Mouse (Mus musculus) layer of hippocampus, adult 11-12 months (tissue): ENCODE measurements around the gene Csrp1.

Experiments
- DNase-seq: peaks from one replicate; pipeline ENCODE4 v3.0.0; 2022; ENCODE audit warnings: low spot score

Gene Csrp1

GRCm38 (mm10) chr1:135698046-135698445 is 21.8 kb upstream of the Csrp1 start:
- DNase-seq, result no peak

GRCm38 (mm10) chr1:135698451-135698921 is 21.4 kb upstream of the Csrp1 start:
- no peak for DNase-seq

DNA sequence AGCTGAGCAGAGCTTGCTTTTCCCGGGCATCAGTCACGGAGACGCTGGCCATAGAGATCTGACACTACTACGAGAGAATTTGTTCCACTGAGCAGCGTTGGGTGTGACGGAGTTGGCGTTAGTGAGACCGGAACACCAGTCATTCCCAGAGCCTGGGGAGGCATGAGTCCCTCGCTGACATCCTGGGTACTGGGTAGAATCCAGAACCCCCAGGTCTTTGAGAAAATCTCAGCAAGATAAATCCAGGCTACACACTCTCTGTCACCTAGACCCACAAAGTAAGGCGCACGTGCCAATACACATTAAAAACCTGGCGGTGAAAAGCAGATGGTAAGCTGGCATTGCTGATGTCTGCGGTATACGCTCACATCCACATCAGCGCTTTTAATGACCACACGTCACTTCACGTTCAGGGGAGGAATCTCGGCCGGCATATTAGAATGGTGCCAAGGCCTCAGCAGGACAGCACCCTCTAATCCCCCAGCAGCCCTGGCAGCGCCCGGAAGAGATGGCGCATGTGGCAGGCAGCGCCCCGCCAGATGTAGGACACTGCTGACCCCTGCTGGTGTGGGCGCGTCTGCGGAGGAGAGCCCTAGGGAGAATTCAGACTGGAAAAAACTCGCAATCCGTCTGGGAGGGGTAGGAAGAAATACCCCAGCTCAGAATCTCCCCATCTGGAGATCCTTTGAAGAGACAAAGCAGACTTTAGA is 20.7 kb upstream of the Csrp1 start:
- DNase-seq, result peak; percentile 79

- DNase-seq, result no peak
Measured at GRCm38 (mm10) chr1:135699892-135700291, 20.0 kb upstream of the Csrp1 start.

- DNase-seq, result peak; percentile 81
Measured at GRCm38 (mm10) chr1:135700605-135701004, 19.3 kb upstream of the Csrp1 start.

DNA sequence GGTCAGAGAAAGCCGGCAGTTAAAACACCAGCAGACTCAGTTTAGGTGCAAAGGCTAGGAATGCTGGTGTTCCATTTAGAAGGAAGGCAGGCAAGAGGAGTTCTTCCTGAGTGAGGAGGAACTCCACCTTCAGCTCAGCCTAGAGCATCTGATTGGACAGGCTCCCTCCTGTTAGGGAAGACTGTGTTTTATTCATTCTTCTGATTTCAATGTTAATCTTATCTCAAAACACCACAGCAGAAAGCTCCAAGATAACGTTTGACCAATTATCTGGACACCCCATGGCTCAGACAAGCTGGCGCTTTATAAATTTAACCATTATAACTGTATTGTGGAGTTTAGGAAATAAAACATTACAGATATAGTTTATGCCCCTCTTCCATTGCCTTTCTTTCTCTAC is 18.5 kb upstream of the Csrp1 start:
- DNase-seq, result no peak

- no peak for DNase-seq
Measured at GRCm38 (mm10) chr1:135702722-135703121, 17.1 kb upstream of the Csrp1 start.

GRCm38 (mm10) chr1:135704317-135704821 is 15.5 kb upstream of the Csrp1 start:
- no peak for DNase-seq

DNA sequence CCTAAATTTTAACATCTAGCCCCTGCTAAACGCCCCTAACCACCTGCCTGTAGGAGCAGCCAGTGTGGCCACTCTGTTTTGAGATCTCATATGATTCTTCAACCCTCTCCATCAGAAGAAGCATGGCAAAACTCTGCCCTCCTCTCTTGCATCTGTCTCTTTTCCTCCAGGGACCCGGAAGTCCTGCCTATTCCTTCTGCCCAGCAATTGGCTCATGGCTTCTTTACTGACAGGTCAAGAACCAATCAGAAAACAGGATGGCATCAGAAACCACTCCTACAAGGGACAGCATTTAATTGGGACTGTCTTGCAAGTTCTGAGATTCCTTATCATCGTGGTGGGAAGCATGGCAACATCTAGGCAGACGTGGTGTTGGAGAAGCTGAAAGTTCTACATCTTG is 11.5 kb upstream of the Csrp1 start:
- DNase-seq, result no peak

DNA sequence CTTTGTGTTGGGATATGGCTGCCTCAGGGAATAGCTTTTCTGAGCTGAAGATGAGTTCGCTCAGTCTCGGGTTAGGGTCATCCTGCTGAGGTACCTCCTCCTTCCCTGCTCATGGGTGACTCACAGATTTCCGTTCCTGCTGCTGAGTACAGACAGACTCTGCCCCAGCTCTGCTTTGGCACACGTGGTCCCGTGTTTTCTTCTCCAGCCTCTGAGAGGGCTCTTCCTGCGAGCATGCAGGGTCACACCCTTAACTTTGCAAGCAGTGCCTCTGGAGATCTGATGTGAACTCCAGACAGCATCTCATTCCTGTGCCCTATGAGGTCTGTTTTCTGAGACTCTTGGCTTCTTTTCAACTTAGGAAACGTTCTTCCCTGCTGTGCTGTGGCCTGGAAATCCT is 8.7 kb upstream of the Csrp1 start:
- no peak for DNase-seq

DNA sequence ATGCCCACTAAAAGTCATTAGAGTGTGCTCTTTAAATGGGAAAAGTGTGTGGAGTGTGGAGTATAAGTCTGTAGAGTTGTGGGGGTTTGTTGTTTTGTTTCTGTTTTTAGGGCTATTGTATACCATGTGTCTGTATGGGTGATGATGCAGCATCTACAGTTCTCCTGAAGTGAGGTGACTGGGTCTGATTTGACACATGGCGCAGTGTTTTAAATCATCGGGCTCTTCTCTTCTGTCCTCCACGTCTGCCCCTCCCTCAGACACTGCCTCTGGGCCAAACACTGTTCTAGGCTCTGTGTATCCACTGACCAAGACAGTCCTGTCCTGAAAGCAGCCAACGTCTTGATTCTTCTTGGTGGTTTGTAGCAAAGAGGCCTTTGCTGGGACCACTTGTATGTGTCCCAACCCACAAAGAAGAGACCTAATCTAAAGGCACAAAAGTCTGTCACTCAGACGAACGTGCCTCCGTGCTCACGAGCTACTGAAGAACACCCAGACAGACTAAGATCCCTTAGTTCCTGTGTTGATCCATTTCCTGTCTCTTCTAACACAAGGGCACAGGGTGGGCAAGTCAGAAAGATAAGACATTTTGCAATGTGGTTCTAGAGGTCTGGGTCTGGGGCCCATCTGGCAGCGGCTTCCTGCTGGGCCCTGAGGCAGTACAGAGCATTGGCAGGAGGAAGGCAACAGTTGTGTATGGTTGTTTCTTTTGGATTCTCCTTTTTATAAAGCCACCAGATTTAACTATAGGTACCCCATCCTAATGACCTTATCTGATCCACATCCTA is 5.6 kb upstream of the Csrp1 start:
- DNase-seq, result no peak

GRCm38 (mm10) chr1:135714901-135715609 is 4.8 kb upstream of the Csrp1 start:
- no peak for DNase-seq

DNA sequence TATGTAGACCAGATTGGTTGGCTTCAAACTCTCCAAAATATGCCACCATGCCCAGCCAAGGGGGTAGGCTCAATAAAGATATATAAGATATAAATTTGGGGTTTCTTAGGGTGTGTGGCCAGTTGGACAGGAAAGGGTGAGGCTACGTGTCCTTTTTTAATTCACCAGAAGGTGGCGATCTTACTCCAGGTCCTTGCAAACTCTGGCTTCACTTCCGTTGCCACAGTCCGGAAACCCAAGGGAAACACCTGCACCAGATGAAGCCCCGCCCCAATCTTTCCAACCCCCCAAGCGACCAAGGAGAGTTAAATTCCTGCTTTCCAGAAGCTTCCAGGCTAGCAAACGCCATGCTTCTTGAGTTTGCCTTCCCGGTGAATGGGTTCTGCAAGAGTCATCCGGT is 375 bp upstream of the Csrp1 start:
- peak; percentile 80 for DNase-seq

DNA sequence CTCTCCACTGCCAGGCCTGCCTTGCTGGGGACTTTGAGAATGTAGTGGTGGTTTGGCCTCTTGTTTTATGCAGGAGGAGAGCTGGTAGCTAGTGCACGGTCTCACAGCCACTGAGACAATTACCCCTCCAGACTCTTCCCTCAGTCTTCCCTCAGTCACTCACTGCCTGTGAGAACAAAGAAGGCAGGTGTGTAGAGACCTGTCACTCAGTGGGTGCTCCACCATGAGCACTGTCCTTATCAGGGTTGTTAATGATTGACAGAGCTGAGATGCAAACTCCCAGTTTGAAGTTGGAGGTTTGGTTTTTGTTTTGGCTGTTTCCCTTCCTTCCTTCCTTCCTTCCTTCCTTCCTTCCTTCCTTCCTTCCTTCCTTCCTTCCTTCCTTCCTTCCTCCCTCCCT is 3.2 kb downstream of the Csrp1 start:
- no peak for DNase-seq

DNA sequence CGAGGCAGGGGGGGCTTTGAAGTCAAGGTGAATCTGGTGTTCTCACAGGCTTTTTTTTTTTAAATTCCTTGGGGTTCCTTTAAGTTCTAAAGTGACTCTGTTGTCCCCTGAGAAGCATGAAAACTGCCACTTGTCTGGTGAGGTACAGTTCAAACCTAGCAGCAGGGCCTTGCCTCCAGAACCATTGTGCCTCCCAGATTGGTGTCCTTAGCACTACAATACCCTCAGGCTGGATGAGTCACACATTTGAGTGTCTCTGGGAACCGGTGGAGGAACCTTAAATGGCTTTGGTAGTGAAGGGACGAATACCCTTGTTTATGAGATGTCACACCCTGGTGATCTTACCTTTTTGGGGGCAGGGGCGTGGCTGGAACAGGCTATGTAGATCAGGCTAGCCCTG is 4.3 kb downstream of the Csrp1 start:
- DNase-seq, result no peak

DNA sequence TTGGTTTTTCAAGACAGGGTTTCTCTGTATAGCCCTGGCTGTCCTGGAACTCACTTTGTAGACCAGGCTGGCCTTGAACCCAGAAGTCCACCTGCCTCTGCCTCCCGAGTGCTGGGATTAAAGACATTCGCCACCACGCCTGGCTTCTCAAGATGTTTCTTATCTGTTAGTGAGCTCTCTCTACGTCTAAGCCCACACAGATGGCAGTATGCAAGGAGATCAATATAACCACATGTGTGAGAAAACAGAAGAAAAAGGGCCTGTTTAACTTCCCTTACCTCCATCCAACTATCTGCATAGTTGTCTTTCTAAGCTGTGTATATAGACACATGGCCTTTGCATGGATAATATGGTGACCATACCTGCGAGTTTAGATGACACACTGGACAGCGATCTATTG is 5.5 kb downstream of the Csrp1 start:
- no peak for DNase-seq

GRCm38 (mm10) chr1:135725936-135726335 is 6.1 kb downstream of the Csrp1 start:
- no peak for DNase-seq

DNA sequence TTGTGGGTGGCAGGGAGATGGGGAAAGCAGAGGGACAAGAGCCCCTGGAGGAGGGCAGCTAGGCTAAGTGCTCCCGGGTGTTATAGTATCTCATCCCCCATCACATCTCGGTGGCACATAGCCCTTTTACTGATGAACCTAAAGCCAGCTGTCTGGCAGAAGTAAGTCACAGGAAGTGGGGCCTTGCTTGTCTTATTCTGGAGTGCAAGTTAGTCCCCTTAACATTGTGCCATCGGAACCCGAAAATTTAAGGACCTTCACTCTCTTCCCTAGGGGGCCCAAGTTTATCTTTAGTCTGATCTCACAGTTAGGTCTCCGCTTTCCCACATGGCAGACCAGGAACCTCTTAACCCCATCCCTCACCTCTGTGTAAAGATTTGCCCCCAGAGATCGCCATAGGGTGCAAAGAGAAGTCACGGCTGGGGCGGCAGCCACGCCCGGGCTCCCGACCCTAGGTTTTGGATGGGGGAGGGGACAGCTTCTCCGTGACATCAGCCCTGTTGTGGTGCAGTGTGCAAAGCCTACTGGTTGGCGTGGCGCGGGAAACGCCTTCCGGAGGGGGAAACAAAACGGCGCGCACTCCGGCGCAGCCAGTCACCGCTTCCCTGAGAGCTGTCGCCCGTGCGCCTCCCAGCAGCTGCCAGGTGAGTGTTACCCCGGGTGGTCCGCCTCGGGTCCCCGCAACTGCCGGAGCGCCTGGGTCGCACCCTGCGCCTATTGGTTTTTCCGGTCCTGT is 8.9 kb downstream of the Csrp1 start:
- DNase-seq, result peak; percentile 88

- peak; percentile 71 for DNase-seq
Measured at GRCm38 (mm10) chr1:135729367-135729713, 9.5 kb downstream of the Csrp1 start.

GRCm38 (mm10) chr1:135729821-135730220 is 10.0 kb downstream of the Csrp1 start:
- DNase-seq, result no peak

DNA sequence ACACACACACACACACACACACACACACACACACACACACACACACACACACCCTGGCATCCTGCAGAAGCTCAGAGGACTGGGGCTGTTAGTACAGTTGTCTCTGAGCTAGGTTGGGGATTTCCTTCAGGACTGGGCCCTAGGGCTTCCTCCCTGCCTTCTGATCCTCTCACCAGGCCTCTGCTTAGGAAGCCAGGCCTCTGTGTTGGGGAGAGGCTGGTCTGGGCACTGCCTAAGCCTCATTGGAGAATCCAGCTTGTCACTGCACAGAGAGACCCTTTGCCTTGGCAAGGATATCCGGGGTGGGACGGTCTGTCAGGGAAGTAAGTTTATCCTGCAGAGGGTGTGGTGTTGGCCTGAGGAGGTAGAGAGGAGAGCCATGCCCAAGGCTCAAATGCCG is 10.4 kb downstream of the Csrp1 start:
- DNase-seq, result no peak

GRCm38 (mm10) chr1:135731393-135731792 is 11.5 kb downstream of the Csrp1 start:
- DNase-seq, result no peak
